Mouse (Mus musculus) stomach, postnatal 0 days (tissue): ENCODE measurements around the gene Chrdl2.

Experiments
- CTCF ChIP-seq: IDR thresholded peaks from 2 replicates; pipeline ENCODE4 v1.5.1; 2016; ENCODE audit warnings: antibody characterized with exemption, low read depth, mild to moderate bottlenecking, moderate library complexity
- EP300 ChIP-seq: optimal IDR thresholded peaks from 2 replicates; pipeline ENCODE3; 2016; ENCODE audit warnings: antibody characterized with exemption

GRCm38 (mm10) chr7:100046486-100046885 lies 40.5 kb downstream of the Chrdl2 start:
- TF ChIP-seq CTCF (no peak), EP300 (no peak)
